Mouse (Mus musculus): ENCODE data around the gene Mto1. TPM values are rescaled to one million over a fixed set of nuclear protein-coding genes. Genes with fewer than 3 reads are reported as not detected.
"Not testable (repeated sequence)": the region's sequence is repeated elsewhere in the genome, so short reads cannot be mapped to it uniquely, and the experiment has no call there.

Gene Mto1
- polyA plus RNA-seq, 1 experiment = 11.5 TPM

DNA sequence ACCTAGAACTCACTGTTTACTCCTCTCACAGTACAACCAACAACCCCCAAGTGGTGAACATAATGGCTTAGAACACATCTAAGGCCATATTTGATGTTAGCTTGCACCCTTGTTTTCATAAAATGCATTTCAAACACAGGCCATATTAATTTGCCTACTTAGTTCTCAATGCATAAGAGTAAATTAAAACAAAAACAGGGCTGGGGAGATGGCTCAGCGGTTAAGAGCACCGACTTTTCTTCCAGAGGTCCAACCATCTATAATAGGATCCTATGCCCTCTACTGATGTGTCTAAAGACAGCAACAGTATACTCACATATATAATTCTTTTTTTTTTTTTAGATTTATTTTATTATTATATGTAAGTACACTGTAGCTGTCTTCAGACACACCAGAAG, 27.4 kb downstream of the Mto1 start:
- peaks cover 2% of the 10 kb centered on the region; the same call in 1 of the 2 replicates for H3K36me3 ChIP-seq (ENCODE audit: control insufficient read depth, insufficient read depth, low read length)
- H3K4me3 ChIP-seq (ENCODE audit: control insufficient read depth, low read depth, low read length) = no peak overlapping the region
- H3K27ac ChIP-seq (ENCODE audit: control insufficient read depth, insufficient read depth, low read depth, low read length) = no peak overlapping the region
- no peaks in the 10 kb centered on the region for H3K27me3 ChIP-seq (ENCODE audit: control insufficient read depth, insufficient read depth, low read length)
- no peaks in the 10 kb centered on the region for H3K4me1 ChIP-seq (ENCODE audit: control insufficient read depth, insufficient read depth, low read length)
- TF ChIP-seq POLR2A (IDR thresholded peaks at IDR 0.05; ENCODE audit: control insufficient read depth, low read depth, low read length) = no peak
- TF ChIP-seq CTCF (IDR thresholded peaks at IDR 0.05; ENCODE audit: control insufficient read depth, insufficient read depth, insufficient replicate concordance, low read depth, low read length) = no peak

DNA sequence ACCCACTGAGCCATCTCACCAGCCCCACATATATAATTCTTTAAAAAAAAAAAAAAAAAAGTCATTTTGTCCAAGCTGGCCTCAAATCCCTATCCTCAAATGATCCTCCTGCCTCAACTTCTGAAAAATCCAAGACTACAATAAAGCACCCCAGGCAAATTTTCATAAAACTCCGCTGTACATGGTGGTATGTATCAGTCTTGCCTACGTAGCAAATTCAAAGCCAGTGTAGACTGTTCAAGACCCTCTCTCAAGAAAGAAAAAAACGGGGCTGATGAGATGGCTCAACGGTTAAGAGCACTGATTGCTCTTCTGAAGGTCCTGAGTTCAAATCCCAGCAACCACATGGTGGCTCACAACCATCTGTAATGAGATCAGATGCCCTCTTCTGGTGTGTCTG, 27.9 kb downstream of the Mto1 start:
- Histone ChIP-seq H3K27ac (ENCODE audit: control insufficient read depth, insufficient read depth, low read depth, low read length) (no peak overlapping the region), H3K36me3 (ENCODE audit: control insufficient read depth, insufficient read depth, low read length) (peaks cover 2% of the 10 kb centered on the region; the same call in 1 of the 2 replicates), H3K4me1 (ENCODE audit: control insufficient read depth, insufficient read depth, low read length) (no peaks in the 10 kb centered on the region), H3K27me3 (ENCODE audit: control insufficient read depth, insufficient read depth, low read length) (no peaks in the 10 kb centered on the region), H3K4me3 (ENCODE audit: control insufficient read depth, low read depth, low read length) (no peak overlapping the region)
- TF ChIP-seq POLR2A (IDR thresholded peaks at IDR 0.05; ENCODE audit: control insufficient read depth, low read depth, low read length) (no peak), CTCF (IDR thresholded peaks at IDR 0.05; ENCODE audit: control insufficient read depth, insufficient read depth, insufficient replicate concordance, low read depth, low read length) (no peak)

DNA sequence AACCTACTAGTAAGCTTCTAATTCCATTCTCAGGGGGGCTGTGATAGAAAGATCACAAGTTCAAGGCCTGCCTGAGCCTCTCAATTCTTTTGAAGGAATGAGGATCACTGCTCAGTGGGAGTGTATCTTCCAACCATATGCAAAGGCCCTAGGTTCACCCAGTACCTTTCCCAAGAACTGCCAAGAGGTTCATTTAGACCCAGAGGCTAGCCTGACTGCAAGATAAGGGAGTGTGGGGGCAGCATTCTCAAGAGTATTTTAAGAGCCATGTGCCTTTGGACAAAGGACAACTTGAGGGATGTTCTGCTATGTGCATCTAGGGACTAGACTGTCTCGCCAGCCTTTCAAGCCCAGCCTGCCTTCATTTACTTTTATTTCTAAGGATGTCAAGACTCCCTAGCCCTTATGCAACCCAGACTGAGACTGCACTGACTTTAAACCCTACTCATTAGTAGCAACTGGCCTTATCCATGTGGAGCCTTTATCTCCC, 28.6 kb downstream of the Mto1 start:
- no peak overlapping the region for H3K4me3 ChIP-seq (ENCODE audit: control insufficient read depth, low read depth, low read length)
- peaks cover 2% of the 10 kb centered on the region; the same call in 1 of the 2 replicates for H3K36me3 ChIP-seq (ENCODE audit: control insufficient read depth, insufficient read depth, low read length)
- no peaks in the 10 kb centered on the region for H3K4me1 ChIP-seq (ENCODE audit: control insufficient read depth, insufficient read depth, low read length)
- no peak for TF ChIP-seq POLR2A (IDR thresholded peaks at IDR 0.05; ENCODE audit: control insufficient read depth, low read depth, low read length)
- TF ChIP-seq CTCF (IDR thresholded peaks at IDR 0.05; ENCODE audit: control insufficient read depth, insufficient read depth, insufficient replicate concordance, low read depth, low read length) = no peak
- no peaks in the 10 kb centered on the region for H3K27me3 ChIP-seq (ENCODE audit: control insufficient read depth, insufficient read depth, low read length)
- H3K27ac ChIP-seq (ENCODE audit: control insufficient read depth, insufficient read depth, low read depth, low read length) = no peak overlapping the region

DNA sequence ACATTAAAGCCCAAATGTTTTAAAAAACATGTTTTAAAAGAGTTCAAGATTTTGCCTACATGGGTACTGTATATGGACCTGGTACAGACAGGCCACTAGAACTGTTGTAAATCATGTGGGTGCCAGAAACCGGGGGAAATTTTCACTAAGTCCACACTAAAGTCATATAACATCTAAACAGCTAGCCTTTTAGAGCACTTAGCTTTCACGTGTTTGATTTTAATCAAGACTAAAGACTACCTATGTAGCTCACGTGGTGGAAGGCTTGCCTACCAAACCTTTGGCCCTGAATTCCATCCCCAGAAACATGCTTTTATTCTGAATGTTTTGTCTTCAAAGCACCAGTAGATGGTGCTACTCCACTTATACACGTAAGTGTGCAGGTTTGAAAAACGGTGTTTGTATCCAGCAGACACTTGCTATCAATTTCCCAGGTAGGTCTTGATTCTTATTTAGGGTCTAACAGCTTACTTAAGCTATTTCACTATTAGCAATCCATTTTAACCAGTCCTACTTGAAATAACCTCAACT, 29.1 kb downstream of the Mto1 start:
- TF ChIP-seq CTCF (IDR thresholded peaks at IDR 0.05; ENCODE audit: control insufficient read depth, insufficient read depth, insufficient replicate concordance, low read depth, low read length) (no peak), POLR2A (IDR thresholded peaks at IDR 0.05; ENCODE audit: control insufficient read depth, low read depth, low read length) (no peak)
- Histone ChIP-seq H3K4me1 (ENCODE audit: control insufficient read depth, insufficient read depth, low read length) (peaks cover 3% of the 10 kb centered on the region), H3K36me3 (ENCODE audit: control insufficient read depth, insufficient read depth, low read length) (peaks cover 2% of the 10 kb centered on the region; the same call in 1 of the 2 replicates), H3K27me3 (ENCODE audit: control insufficient read depth, insufficient read depth, low read length) (no peaks in the 10 kb centered on the region), H3K4me3 (ENCODE audit: control insufficient read depth, low read depth, low read length) (no peak overlapping the region), H3K27ac (ENCODE audit: control insufficient read depth, insufficient read depth, low read depth, low read length) (no peak overlapping the region)

DNA sequence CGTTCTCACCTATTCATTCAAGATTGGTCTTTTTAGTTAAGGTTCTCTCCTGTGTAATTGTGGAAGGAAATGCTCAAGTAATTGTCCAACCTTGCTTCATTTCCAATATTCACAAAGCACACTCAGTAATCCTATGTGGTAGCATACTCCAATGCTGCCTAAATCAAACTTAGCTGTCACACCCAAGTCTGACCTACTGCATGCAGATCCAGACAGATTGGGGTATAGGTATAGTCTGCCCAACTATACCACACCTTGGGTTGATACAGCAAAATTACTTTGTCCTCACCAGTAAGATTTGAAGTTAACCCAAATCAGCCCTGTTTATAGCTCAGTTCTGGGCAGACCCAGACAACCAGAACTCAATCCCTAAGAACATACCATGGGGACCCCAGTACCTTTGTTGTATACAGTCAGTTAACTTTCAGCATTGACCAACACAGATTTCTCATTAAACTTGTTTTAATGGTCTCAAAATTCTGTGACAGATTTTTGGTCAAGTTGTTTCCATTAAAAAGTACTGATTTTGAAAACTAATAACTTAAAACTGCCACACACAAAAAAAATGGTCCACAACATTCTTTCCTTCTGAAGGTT, 30.1 kb downstream of the Mto1 start:
- not testable (repeated sequence) for H3K27ac ChIP-seq (ENCODE audit: control insufficient read depth, insufficient read depth, low read depth, low read length); H3K4me1 ChIP-seq (ENCODE audit: control insufficient read depth, insufficient read depth, low read length); H3K4me3 ChIP-seq (ENCODE audit: control insufficient read depth, low read depth, low read length); H3K27me3 ChIP-seq (ENCODE audit: control insufficient read depth, insufficient read depth, low read length); H3K36me3 ChIP-seq (ENCODE audit: control insufficient read depth, insufficient read depth, low read length)

DNA sequence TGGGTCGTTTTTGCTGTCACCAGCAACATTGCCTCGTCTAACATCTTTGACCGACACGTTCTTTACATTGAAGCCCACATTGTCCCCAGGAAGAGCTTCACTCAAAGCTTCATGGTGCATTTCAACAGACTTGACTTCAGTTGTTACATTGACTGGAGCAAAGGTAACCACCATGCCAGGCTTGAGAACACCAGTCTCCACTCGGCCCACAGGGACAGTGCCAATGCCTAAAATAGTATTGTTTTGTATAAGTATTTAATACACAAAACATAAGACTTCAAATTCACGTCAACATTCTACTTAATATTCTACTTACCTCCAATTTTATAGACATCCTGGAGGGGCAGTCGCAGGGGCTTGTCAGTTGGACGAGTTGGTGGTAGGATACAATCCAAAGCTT, 31.3 kb downstream of the Mto1 start:
- not testable (repeated sequence) for H3K36me3 ChIP-seq (ENCODE audit: control insufficient read depth, insufficient read depth, low read length); H3K4me3 ChIP-seq (ENCODE audit: control insufficient read depth, low read depth, low read length); H3K4me1 ChIP-seq (ENCODE audit: control insufficient read depth, insufficient read depth, low read length); H3K27ac ChIP-seq (ENCODE audit: control insufficient read depth, insufficient read depth, low read depth, low read length); H3K27me3 ChIP-seq (ENCODE audit: control insufficient read depth, insufficient read depth, low read length)

DNA sequence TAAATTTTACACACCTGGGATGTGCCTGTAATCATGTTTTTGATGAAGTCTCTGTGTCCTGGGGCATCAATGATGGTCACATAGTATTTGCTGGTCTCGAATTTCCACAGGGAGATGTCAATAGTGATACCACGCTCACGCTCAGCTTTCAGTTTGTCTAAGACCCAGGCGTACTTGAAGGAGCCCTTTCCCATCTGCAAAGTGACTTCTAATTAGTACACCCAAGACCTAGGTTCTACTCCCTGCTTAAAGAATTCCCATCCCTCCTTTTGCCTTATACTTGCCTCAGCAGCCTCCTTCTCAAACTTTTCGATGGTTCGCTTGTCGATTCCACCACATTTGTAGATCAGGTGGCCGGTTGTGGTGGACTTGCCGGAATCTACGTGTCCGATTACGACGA, 32.2 kb downstream of the Mto1 start:
- peak overlapping the region; percentile 88 for H3K4me3 ChIP-seq (ENCODE audit: control insufficient read depth, low read depth, low read length)
- not testable (repeated sequence) for H3K36me3 ChIP-seq (ENCODE audit: control insufficient read depth, insufficient read depth, low read length); H3K4me1 ChIP-seq (ENCODE audit: control insufficient read depth, insufficient read depth, low read length); H3K27me3 ChIP-seq (ENCODE audit: control insufficient read depth, insufficient read depth, low read length)
- H3K27ac ChIP-seq (ENCODE audit: control insufficient read depth, insufficient read depth, low read depth, low read length) = peak overlapping the region; percentile 88

DNA sequence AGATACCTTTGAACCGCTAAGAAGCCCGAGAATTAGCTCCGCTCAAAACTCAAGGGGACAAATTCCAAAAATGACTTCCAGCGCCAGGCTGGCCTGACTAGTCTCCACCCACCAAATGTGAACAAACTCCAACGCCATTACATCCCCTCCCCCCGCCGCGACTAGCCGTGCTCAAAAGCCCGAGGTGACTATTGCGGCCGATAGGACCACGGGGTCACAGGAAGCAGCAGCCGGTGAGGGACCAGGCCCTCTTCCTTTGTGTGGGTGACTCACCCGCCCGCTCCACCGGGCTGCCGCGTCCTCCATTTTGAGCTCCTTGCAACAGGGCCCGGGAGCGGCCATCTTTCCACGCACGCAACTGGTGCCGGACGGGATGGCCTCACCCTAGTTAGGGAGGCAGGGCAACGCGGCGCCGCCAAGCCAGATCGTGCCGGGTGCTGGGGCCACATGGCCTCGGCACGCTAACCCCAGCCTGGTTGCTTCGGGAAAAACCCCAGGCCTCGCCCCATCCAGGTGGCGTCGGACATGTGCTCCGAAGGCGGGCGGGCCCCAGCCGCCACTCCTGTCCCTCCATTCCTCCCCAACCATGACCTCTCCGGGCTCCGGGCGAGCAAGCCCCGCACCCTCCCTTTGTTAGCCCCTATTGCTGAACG, 32.8 kb downstream of the Mto1 start:
- Histone ChIP-seq H3K4me3 (ENCODE audit: control insufficient read depth, low read depth, low read length) (peak overlapping the region; percentile 88), H3K36me3 (ENCODE audit: control insufficient read depth, insufficient read depth, low read length) (peaks cover 2% of the 10 kb centered on the region; the same call in 1 of the 2 replicates), H3K4me1 (ENCODE audit: control insufficient read depth, insufficient read depth, low read length) (peaks cover 7% of the 10 kb centered on the region), H3K27ac (ENCODE audit: control insufficient read depth, insufficient read depth, low read depth, low read length) (peak overlapping the region; percentile 88), H3K27me3 (ENCODE audit: control insufficient read depth, insufficient read depth, low read length) (no peaks in the 10 kb centered on the region)
- TF ChIP-seq POLR2A (IDR thresholded peaks at IDR 0.05; ENCODE audit: control insufficient read depth, low read depth, low read length) (no peak; the same call in 1 of the 2 replicates), CTCF (IDR thresholded peaks at IDR 0.05; ENCODE audit: control insufficient read depth, insufficient read depth, insufficient replicate concordance, low read depth, low read length) (no peak)

Data from testis, adult 2 months (tissue).